Mouse (Mus musculus) ovary, adult 18-20 months (tissue): Measurements from ENCODE around the gene Upk3b.

Experiments
- DNase-seq: peaks from one replicate; pipeline ENCODE4 v3.0.0; 2022; ENCODE audit warnings: low spot score, mixed read lengths

Gene Upk3b

DNA sequence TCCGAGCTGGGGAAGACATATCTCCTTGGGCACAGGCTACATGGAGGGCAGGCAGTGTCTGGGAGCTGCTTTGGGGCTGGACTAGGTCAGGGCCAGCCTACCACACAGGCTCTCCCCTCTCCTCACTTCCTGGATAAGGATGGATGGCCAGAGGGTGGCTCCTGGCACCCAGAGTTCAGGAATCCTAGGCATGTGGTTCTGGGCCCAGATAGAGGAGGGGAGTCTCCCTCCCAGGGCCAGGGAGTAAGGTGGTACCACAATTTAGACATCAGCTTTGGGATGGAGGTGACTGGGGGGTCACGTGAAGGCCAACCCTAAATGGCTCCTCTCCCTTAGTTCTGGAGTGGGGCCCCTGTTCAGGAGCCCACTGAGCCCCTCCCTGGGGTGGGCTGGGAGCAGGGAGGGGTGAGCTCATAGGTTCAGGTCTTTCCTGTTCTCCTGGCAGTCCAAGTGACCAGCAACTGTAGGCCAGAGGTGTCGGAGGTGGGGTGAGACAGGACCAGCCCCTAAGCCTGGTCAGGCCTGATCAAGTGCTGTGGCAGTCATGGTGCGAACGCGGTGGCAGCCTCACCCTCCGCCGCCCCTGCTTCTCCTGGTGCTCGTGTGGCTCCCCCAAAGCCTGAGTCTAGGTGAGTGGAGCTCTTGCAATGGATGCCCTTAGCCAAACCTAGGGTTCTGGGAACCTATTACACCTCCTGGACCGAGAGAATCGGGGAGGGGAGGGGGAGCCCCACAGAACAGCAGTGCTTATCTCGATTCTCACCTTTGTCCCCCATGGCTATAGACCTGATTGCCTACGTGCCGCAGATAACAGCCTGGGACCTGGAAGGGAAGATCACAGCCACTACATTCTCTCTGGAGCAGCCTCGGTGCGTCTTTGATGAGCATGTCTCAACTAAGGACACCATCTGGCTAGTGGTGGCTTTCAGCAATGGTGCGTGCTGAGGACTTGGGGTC lies at the start of gene Upk3b:
TSS of gene Upk3b (plus strand) at position 239 of the 957 bp plus-strand sequence.
- no peak for DNase-seq

DNA sequence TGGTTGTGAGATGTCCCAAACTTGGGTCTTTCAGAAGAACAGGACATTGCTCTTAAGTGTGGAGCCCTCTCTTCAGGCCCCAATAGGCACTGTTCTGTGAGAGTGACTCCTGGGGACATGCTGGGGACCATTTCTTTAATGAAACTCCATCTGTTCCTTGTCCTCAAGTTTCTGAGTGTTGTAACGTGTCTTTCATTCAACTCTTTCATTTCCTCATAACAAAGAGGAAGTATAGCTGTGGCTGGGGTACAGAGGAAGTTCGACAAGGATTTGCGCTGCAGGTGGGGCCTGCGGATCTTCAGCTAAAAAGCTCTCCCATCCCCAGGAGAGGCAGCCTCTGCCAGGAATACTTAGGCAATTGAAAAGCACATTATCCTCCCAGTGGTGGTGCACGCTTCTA lies 47.7 kb upstream of the Upk3b start:
- no peak for DNase-seq

DNA sequence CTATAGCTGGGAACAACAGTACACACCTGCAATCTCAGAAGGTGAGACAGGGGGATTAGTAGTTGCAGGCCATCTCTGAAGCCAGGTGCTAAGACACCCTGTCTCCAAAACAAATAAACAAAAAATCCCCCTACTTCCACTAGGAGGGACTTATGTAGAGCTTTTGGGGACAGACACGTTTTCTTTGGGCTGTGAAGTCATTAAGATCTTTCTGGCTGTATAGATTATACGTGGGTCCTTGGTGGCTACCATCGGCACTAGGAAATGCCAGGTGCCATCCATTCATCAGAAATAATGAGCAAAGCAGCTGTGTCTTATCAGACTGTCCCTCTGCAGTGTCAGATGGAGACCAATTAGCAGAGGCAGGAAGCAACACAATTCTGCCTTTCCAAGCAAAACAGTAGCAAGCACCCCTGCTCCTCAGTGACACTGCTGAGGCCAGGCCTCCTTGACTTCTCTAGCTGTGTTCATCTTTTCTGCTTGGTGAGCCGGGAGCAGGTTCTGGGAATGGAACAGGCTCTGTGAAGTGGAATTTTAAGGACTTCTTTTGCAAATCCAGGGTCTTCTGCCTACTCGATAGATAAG lies 44.8 kb upstream of the Upk3b start:
- DNase-seq = no peak

DNA sequence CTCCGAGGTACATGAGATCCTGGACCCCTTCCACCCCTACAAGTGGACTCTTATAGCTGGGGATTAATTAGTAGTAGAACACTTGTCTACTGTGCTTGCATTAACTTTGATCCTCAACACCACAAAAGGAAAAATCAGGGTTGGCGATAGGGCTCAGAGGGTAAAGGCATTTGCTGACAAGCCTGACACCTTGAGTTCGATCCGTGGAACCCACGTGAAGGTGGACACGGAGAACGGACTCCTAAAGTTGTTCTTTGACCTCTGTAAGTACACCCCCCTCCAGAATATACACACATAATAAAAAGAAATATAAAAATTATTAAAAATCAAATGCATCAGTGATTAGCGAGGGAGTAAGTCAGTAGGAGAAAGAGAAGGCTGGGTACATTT lies 44.0 kb upstream of the Upk3b start:
- no peak for DNase-seq

DNA sequence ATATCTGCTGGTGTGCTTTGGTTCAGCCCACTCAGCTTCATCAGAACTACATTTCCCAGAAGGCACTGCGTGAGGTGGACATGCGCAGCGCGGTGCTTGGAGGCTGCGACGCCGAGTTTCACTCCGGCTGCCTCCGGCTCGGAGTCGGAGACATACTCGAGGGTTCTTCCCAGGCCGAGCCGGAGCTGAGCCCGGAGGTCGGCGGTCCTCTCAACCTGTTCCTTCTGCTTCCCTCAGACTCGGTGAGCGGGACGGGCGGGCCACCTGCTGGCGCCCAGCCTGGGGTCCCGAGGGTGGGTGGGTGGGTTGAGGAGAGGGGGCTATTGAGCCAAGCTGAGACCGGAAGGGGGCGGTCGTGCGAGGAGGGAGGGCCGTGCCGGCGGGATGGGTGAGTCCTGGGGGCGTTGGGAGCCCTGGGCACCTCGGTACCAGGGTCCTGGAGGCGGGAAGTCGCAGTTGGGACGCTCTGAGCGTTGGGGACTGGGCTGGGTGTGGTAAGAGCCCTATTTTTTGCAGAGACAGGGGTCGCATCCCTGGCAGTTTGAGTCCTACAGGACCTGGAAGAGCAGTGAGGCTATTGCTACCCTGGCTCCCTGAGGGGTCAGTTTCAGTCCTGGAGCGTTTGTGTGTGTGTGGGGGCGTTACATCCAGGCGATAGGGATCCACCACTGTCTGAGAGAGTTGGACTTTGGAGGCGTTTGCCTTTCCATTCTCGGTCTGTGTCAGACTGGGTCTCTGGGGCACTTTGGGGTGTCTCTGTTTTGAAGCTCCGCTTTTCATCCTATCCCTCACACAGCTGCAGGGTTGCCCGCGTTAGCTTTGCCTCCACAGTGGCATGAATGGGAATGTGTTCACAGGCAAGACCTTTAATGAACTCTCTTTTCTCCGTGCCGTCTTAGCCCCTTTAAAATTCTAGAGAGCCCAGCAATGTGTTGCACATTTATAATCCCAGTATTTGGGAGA lies 43.3 kb upstream of the Upk3b start, which contains the start of gene Dtx2:
TSS of gene Dtx2 (plus strand) at position 76 of the 963 bp plus-strand sequence.
- peak; percentile 80 for DNase-seq

DNA sequence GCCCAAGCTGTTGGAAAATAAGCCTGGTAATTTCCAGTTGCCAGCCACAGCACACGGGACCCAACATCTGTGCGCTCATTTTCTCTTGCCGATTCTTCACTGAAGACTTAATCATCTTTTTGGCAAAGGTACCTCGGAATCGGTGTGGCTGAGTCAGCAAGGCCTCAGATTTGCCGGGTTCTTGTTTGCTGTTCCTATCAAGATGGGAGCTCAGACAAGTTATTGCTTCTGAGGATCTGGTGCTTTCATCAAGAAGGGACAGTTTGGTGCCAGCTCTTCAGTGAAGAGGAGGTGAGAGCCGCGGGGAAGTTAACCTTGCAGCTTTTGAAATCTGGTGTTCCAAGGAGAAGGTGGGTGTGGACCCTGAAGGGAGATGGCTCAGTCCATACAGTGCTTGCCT lies 42.1 kb upstream of the Upk3b start:
- DNase-seq = no peak

DNA sequence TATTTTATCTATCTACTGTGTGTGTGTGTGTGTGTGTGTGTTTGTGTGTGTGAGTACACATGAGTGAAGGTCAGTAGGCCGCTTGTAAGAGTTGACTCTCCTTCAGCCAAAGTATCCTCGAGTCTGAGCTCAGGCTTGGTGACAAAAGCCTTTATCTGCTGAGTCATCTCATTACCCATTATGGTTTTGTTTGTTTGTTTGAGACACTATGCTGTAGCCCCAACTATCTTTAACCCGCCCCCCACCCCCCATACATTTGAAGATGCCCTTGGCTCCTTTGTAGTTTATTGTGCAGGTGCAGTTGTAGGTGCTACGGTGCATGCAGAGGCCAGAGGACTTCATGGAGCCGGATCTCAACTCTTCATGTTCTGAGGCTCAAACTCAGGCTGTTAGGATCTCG lies 37.1 kb upstream of the Upk3b start:
- DNase-seq = no peak

DNA sequence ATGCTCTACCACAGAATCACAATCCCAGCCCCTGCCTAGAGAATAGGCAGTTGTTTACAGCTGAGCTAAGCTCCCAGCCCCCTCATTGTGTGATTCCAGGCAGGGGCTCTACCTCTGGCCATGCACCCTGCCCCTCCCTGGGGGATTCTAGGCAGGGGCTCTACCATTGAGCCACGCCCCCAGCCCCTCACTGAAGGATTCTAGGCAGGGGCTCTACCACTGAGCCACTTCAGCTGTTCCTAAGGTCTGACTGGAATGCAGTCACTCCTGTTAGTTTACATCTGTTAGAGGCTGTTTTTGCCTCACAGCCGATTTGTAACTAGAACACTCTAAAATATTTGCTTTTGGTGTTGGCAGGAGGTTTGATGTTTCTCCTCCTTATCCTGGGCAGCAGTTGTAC lies 36.0 kb upstream of the Upk3b start:
- DNase-seq = no peak

DNA sequence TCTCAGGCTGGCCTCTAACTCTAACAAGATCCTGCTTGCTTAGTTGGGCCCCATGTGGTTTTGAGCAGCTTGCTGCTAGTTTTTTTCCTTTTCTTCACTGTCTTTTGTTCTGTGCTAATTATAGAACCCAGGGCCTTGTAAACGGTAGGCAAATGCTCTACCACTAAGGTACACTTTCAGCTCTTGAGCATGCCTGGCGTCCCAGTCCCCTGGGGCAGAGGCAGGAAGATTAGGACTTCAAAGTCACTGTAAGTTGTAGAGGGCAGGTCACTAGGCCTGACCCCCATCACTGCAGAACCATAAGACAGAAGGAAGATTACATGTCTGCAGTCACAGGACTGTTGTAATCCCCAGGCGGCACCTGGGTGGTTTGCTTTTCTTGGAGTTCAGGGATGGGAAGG lies 35.5 kb upstream of the Upk3b start:
- no peak for DNase-seq

DNA sequence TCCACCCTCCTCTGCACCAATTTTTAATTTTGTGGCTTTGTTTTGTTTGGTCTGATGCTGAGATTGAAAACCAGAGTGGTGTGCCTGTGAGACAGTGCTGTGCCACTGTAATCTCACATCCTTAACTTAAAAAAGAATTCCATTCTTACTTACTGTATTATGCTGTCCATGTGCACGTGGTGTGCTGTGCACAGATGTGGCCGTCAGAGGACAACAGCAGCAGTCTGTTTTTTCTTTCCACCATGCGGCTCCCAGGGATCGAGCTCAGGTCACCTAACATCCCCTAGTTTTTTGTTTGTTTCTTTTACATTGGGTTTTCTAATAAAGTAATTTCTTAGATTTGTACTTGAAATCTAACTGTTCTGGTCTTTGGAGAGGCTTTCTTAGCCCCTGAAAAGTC lies 33.8 kb upstream of the Upk3b start:
- no peak for DNase-seq

DNA sequence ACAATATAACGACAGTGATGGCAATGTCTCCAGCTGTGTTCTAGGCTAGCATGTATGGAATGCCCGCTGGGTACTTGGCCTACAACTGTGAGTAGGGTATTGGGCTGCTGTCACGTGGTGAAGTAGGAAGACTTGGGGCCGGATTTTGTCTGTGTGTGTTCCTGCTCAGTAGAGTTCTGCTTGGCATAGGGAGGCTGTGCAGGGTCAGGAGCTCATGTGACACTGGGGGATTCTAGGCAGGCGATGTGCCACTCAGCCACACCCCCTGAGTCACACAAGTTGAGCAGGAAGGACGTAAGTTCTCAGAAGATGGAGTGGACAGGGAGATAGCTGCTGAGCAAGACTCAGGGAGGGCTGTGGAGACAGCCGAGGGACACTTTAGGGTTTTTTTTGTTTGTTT lies 30.6 kb upstream of the Upk3b start:
- no peak for DNase-seq

DNA sequence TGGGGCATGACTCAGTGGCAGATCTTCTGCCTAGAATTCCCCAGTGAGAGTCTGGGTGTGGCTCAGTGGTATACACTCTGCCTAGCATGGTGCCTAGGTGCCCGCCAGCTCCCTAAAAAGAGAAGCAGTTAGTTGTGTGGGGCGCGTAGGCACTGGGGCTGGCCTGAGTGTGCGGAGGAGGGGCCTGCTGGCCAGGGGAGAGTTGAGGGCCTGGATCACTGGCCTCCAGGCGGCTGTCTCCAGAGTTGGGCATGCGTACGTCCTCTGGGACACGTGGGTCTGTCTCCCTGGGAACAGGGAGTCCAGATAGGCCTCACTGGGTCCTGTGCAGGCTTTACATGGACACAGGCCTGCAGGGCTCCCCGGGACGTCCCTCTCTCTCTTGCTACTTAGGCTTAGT lies 23.4 kb upstream of the Upk3b start:
- DNase-seq = peak; percentile 67

DNA sequence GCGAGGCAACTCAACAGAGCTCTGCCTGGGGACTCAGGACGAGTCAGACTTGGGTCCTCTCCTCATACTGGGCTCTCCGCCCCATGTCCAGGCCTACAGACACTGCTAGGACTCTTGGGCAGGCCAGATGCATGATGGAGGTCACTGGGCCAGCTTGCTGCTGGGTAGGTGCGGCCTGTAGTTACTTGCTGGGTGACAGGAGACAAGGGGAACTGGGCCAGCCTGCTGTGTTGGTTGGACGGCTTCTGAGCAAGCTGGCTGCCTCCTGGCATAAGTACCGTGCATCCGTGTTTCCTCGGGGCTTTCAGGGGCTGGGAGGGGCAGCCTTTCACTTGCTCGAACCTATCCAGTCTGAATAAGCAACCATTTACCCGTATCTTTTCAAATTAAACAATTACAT lies 22.7 kb upstream of the Upk3b start:
- no peak for DNase-seq

DNA sequence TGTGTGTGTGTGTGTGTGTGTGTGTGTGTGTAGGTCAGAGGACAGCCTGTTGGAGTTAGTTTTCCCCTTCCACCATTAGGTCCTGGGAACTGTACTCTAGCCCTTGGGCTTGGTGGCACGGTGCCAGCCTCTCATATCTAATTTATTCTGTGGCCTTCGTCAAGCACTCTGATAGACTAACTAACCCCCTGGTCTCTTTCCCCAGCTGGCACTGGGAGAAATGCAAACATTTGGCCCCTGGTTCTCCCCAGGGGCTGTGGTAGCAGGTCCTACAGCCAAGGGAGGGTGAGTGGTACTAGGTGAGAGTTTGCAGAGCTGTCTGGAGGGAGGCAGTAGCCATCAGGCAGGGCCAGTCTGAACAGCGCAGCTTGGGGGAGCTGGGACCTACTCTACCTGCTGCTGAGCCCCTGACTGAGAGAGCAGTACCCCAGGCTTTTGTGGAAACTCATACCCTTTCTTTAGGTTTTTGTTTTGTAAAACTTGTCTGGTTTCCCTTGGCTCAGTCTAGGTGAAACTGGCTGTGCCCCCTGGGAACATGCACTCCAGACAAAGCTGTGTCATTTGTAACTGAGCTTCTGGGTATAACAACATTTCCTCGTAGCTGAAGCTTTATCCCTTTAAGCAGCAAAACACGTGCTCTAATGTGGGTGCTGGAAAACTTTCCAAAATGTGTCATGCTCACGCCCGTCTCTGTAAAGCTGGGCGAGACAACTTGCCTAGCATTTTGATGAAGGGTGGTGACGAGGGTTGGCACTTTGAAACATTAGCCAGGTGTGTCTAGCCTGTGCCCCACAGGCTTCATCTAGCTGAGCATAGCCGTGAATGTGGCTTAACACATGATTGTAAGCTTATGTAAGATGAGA lies 22.1 kb upstream of the Upk3b start:
- DNase-seq = peak; percentile 65

DNA sequence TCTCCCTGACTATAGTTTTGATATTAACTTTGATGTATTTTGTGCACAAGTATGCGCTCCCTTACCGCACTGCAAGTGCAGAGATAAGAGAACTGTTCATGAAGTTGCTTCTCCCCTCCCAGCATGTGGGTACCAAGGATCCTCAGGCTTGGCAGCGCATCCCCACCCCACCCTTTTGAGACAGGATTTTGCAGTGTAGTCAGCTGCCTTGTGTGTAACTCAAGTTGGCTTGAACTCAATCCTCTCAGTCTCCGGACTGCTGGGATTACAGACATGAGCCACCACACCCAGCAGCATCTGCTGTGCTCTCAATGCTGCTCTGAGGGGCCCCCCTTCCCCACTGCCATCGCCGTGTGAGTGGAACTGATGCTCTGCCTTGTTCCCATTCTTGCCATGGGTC lies 21.0 kb upstream of the Upk3b start:
- no peak for DNase-seq

DNA sequence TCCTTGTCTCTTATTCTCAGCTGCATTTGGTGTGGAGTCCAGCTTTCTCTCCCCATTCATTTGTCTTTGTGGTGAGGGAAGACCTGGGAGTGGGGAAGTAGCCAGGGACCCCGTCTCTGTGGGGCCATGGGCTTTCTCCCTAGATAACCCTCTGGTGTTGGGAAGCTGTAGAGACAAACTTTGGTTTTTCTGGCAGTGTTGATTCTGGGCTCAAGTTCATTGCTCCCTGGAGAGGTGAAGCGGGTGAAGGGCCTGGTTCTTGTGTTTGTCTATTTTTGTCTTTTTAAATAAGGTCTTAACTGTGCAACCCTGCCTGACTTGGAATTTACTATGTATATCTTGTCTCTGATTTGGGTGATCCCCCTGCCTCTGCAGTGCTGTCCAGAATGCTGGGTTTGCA lies 19.6 kb upstream of the Upk3b start:
- no peak for DNase-seq

DNA sequence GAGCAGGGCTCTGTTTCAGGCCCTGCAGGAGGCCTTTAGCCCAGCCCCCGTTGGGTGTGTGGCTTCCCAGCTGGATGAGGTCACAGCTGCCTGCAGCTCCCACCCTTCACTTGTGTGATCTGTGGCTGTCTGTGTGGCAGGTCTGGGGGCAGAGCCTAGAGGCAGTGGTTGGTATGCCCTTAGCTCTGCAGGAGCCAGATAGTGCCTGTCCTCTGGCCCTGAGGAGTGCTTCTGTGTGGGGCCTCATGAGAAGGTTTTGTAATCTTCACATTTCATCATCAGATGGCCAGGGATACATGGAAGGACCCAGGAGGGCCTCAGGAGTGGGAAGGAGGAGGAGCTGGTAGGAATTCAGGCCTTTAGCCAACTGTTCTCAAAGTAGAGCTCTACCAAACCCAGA lies 18.4 kb upstream of the Upk3b start:
- no peak for DNase-seq

DNA sequence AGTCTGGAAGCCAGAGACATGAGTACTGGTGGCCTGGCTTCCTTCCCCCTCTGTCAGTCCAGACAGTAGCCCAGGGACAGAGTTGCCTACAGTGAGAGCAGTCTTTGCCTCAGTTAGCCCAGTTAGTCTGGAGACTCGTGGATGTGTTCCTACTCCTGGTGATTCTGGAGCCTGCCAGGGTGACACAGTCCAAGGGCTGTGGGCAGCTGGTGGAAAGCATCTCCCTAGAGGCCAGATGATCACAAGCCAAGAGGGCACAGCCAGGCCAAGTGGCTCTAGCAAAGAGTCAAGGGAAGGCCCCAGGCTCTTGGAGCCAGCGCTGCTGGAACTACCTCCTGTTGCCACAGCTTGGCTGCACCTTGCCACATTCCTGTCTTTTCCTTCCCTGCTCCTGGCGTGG lies 12.6 kb upstream of the Upk3b start:
- no peak for DNase-seq

DNA sequence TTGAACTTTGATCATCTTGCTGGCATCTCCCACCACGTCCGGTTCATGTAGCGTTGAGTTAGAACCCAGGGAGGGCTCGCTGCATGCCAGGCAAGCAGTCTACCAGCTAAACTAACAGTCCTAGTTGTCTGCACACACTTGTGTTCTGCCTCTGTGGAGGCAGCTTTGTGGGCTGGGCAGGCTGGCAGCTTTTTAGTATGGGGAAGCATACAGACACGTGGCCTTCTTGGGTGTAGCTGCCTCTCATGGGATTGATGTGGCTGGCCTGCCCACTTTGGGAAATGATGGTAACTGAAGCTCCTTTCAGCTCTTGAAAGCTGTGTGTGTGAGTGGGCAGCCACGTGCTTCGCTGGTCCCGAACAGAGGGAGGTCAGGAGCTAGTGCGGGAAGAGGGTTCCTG lies 11.4 kb upstream of the Upk3b start:
- DNase-seq = no peak

DNA sequence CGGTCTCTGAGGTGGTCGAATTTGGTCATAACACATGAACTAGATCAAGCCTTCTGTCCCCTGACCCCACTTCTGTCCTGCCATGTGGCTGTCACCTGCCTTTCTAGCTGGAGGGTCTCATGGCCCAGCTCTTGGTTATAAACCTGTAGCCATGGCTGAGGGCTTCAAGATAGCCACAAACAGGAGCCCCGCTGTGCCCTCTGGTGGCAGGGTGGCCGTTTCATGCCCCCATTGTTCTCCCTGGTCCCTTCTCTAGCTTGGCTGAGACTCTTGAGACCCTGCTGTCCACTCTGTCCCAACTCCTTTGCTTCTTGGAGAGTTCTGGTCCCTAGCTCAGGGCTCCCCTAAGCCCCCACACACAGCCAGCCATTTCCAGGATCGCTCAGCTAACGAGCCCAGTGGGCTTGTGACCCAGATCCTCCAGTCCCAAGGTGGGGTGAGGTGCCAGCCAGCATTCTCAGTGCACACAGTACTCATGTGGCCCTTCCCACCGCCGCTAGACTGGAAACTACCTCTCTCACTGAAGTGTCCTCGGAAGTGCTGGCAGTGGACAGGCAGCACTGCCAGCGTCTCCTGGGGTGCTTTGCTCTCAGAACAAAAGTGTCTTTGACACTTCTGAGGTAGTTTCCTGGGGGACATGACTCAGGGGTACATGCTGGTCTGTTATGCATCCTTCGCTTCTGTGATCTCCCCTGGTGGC lies 10.5 kb upstream of the Upk3b start:
- no peak for DNase-seq

DNA sequence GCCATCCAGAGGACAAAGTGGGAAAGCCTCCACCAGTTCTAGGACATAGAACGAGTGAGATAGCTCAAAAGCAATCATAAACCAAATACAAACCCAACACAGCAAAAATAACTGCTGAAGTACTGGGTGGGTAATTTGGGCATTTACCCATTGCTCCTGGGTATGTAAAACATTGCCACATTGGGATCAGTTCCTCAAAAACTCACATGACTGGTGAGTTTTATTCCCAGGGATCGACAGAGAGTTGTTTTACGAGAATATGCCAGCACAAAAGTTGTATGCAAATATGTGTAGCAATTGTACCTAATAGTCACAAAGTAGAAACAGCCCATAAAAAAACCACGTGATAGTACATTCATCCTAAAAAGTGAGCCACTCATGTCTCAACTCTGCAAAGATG lies 3.4 kb upstream of the Upk3b start:
- DNase-seq = no peak
